Mouse (Mus musculus): Measurements from ENCODE around the gene Prkar1a. TPM values are rescaled to one million over a fixed set of nuclear protein-coding genes. Genes with fewer than 3 reads are reported as not detected.

Gene Prkar1a
- total RNA-seq (2015) (96.1 and 98.1 TPM in 2 replicates), total RNA-seq (2017) (62.7 and 77.9 TPM in 2 replicates)

DNA sequence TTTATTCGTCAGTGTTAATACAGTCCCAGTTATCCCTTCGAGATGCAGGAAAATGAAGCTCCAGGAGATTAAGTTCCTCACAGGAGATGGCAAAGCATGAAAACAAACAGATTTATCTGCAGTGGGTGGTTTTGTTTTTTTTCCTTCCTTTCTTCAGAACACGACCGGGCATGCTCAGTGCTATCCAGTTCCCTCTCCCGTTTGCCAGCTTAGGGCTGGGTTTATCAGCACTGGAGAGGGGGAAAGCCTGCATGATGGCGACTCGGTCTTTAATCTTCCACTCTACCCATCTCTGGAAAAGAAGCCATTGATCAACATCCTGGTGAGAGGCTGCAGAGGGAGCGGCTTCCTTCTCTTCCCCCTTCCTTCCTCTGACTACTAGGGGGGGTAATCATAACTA lies at the start of gene Prkar1a:
Prkar1a (plus strand) TSS at position 200 of the 400 bp plus-strand sequence.
- 0 out of 2 replicates have a peak, but pooled peaks have one; percentile 5 for ATAC-seq (ENCODE audit: poor library complexity, severe bottlenecking)

DNA sequence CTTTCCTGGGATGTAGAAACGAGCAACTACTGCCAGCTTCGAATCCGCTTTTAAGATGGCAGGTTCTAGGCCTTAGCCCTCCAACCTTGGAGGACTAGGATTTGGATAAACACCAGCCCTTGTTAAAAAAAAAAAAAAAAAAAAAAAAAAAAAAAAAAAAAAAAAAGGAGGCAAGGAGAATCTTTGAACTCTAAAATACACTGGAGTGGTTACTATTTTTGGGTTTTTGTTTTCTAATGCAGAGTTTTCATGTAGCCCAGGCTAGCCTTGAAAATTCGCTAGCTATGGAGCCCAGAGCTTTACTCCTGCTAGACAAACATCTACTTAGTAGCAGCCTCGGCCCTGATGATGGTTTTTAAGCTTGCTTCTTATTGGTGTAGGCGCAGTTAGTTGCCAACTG lies 41.6 kb upstream of the Prkar1a start:
- ATAC-seq (ENCODE audit: poor library complexity, severe bottlenecking) = no peak

DNA sequence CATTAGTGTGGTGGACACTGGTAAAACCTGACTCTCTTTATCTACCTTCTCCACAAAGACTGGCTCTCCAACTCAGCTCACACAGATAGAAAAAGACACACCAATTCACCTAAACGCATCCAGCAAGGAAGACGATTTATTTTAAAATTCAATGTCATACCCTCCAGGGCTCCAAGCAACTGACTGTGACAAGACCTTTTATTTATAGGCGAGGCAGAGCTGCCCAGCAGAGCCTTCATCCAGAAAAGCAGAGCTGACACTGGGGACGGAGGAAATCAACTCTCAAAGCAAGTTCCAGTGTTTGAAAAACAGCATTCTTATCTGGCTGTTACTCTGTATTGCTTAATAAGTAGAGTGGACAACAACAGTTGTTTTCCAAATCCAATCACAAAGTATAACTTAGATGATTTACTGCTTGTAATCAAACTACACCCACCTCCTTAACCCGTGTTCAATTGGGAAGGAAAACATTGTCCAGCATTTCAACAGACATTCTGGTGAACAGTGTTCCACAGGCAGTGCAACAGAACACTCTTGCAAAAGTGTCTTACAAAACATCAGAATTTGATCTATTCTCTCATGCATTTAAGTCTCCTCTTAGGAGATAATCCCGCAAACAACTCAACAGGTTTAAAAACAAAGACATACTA lies 40.1 kb upstream of the Prkar1a start:
- no peak for ATAC-seq (ENCODE audit: poor library complexity, severe bottlenecking)

DNA sequence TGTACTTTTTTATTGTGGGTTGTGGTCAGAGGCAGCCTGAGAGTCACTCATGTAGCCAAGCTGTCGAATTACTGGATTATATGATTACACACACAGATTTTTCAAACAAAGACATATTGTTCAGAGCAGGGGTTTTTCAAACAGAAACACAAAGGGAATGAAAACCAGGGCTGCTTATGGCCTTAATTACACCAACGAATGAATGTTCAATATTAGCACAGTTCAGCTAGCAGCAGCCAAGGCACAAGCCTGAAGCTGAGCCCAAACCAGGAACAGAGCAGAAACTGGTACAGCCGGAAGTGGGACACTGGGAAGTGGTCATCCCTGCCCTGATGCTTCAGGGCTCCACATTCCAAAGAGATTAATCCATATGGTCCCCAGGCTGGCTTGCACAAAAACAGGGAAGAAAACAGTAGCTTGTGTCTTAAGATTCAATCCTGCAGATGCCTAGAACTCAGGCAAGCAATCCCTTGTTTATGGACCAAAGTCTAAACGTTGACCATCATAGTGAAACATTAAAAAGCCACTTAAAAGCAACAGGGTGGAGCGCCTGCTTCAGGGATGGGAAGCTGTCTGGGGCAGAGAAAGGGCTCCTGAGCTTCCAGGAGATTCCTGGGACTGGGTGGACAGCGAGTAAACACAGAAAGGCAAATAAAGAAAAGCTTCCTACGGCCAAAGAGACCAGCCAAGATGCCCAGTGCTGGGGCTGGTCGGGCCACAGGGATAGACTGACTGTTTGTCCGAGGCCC lies 39.0 kb upstream of the Prkar1a start:
- no peak for ATAC-seq (ENCODE audit: poor library complexity, severe bottlenecking)

DNA sequence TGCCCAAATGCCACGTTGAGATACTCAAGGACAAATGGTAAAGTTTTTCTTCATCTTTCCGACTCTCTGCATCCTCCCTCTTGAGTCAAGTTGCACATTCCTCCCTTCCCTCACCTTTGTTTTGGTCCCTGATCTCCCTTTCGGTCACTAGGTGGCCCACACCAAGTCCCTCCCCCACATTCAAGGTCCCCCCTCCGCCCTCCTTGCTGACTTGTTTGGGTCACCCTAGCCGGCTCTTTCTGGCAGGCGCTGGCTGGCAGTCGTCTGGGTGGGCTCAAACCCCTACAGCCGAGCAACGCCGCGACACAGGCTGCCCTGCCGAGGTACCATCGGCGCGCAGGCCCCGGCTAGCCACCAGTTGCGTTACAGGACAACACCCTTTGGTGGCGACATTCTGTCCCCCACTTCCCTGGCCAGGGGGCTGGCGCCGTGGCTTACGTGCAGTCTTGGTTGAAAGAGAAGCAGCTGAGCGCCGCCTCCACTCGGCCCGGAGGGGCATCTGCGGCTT lies 38.4 kb upstream of the Prkar1a start:
- ATAC-seq (ENCODE audit: poor library complexity, severe bottlenecking) = peak; percentile 32

DNA sequence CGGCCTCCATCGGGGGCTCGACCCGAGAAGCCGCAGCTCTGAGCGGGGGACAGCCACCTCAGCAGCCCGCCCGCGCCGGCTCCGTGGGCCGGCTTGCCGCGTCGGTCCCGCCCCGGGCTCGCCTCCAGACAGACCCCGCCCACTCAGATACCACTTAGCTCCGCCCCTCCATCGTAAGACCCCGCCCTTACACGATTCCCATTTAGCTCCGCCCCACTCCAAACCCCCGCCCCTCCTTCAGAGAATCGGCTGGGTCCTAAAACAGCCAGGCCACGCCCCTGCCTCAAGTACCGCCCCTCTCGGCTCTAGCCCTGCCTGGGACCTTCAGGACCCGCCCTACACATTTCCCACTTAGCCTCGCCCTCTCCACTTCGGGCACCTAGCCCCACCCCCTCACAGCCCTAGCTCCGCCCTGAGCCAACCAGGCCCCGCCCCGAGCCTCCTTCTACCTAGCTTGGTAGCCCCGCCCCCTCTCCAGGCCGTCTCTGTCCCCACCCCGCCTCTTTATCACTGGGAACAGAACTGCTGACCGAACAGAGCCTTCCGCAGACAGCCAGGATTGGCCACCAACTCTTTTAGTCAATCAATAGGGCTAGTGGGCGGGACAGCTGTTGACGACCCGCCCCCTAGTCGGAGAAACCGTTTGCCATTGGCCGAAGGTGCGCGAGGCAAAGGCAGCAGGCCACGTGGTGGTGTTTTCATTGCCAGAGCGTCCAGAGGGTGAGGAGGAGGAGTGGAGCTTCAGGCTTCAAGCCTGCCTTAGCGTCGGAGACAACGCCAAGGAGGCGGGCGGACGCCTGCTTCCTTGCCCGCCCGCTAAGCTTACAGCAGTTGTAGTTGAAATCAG lies 37.7 kb upstream of the Prkar1a start, which contains the start of gene Wipi1:
Wipi1 (minus strand) TSS at position 665 of the 847 bp plus-strand sequence.
- ATAC-seq (ENCODE audit: poor library complexity, severe bottlenecking) = peak; percentile 73

DNA sequence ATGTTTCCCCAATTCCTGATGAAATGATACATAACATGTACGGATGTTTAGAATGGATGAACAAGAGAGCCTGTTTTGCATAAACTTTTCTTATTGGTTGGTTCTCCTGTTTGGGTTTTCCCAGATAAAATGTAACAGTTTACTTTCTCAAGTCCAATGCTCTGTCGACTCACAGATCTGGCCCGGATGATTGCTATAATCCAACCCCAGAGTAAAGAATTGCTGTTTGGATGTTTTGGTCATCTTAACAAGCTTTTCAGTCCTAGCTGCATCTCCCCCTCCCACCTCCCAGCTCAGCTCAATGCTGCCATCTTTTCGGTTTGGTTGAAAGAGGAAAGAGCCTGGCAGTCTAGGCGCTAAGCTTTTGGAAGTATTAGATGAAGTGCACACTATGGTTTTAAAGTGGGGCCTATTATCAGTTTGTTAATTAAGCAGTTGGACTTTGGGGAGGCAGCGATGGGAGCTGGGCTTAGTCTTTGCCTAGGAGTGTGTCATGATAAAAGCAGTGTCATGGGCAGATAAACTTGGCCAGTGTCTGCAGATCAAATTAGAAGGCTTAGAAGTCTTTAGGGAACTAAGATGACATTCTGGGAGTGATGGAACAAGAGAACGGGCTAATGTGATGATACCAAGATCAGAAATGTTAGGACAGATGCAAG lies 36.2 kb upstream of the Prkar1a start:
- no peak for ATAC-seq (ENCODE audit: poor library complexity, severe bottlenecking)

DNA sequence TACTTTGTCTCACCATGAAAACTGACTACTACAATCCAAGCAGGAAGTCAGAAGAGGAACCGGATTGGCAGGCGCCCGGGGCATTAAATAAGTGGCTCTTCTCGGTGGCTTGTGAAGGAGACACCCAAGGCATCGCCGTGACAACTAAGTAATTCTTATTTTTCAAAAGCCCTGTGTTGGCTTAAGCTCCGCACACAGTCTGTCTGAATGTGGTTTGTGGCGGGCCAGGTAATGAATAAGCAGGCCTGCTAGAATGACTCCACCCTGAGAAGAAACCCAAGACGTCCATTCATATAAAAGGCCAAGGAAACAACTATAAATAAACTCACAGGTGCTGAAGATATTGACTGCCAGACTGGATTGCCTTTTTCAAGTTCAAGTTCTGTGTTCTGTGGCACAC lies 33.9 kb upstream of the Prkar1a start:
- no peak for ATAC-seq (ENCODE audit: poor library complexity, severe bottlenecking)

DNA sequence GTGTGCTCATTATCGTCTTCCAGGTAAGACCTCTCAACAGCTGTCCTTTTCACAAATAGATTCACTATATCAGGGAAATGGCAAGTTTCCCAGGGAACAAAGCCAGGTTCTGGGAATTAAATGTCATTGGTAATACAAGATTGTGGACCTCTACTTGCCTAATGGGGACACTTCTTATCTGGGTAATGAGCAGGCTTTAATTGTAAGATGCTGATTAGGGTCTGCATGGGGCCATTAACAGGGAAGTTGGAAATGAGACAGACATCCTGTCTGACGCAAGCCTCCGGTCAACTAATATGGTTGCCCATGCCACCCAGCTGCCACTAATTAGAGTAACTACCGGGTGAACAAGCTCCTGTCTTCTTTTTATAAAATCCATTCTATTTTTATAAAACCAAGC lies 32.9 kb upstream of the Prkar1a start:
- no peak for ATAC-seq (ENCODE audit: poor library complexity, severe bottlenecking)

DNA sequence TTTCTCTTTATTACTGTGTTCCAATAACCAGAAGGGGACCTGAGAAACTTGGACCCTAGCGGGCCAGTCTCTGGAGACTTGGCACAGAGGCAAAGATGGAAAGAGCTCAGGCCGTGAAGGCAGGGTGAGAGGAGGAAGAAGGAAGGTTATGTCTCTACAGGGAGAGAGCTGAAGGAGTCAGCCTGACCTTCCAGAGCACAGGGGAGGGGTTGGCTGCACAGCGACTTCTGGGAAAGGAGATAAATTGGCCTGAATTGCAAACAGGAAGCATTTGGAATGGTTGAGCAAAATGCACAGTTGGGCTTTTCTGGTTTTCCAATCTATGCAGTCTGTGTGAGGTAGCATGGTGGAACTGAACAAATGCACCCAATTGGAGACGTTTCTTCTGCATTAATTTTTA lies 32.4 kb upstream of the Prkar1a start:
- no peak for ATAC-seq (ENCODE audit: poor library complexity, severe bottlenecking)

DNA sequence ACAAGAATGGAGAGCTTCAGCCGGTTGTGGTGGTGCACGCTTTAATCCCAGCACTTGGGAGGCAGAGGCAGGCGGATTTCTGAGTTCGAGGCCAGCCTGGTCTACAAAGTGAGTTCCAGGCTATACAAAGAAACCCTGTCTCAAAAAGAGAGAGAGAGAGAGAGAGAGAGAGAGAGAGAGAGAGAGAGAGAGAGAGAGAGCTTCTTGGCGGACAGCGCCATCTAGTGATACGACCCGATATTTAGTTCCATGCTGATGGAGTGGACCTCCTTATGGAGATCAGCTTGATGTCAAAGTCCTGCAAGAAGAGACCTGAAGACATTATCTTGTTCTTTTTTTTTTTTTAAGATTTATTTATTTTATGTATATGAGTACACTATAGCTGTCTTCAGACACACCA lies 30.1 kb upstream of the Prkar1a start:
- ATAC-seq (ENCODE audit: poor library complexity, severe bottlenecking) = peak; percentile 37; the same call in 1 of the 2 replicates

DNA sequence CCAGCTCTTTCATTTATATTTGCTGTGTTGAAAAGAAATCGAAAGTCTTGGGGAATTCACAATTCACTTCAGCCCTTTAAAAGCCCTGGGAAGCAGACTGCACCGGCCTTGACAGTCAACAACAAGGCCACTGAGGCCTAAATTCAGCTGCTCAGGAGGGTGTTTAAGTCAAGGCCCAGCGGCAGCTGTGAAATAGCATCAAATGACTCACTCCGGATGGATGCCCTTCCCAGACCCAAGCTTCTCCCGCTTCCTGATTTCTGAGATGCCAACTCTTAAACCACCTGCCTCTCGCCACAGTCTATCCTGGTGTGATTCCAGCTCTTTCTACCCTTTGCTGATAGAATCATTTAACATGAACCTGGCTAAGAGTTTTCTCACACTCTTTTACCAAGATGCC lies 28.8 kb upstream of the Prkar1a start:
- ATAC-seq (ENCODE audit: poor library complexity, severe bottlenecking) = no peak

DNA sequence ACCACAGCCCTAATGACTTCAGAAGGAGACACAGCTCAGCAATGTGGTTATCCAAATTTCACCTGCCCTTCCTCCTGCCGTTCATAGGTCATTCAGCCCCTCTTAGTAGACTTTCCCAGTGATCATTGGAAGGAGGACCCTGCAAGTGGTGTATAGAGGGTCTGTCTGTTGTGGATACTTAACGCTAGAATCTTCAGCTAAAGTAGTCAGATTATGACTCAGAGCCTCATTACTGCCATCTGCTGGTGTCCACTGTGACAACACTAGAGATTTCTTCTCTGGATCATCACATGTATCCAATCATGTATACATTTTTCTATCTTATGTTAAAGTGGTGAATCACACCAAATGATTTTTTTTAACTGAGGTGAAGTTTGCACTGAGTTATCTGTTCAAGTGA lies 28.0 kb upstream of the Prkar1a start:
- ATAC-seq (ENCODE audit: poor library complexity, severe bottlenecking) = peak; percentile 82

DNA sequence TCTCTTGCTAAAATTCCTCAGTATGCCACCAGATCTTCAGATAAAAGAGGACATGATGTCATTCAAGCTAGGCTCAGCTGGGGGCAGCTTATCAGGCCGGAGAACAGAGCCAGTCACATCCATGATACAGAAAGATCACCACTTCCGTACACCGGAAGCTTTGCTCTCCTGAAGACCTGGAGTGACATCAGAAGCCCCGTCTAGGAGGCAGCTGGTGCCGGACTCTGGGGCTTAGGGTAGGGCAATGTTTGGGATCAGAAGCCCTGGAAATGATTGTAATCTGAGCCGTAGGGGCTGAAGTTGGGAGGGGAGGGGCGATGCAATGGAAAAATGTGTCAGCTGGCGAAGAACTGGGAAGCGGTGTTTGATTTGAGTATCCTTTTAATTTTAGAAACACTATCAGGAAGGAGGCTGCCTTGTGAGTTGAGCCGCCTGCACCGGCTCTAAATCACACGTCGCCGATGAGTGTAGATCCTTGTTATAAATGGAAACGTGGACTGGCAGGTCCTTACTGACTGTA lies 26.6 kb upstream of the Prkar1a start:
- no peak for ATAC-seq (ENCODE audit: poor library complexity, severe bottlenecking)

DNA sequence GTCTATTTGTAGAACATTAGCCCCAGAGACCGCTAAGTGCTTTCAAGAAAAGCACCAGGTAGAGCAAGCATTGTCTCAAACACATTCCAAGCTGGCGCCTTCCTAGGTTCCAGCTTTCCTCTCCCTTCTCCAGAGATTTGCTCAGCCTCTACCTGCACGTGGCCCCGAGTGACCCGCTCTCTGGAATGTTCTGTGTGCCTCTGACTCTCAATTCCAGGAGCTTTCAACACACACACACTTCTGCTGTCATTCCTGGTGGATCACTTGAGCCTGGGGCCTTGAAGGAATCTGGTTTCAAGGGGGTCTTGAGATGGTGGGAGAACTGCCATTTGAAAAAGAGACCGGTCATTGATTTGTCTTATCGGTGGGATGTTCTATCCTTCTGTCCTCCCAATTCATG lies 26.0 kb upstream of the Prkar1a start:
- ATAC-seq (ENCODE audit: poor library complexity, severe bottlenecking) = no peak

DNA sequence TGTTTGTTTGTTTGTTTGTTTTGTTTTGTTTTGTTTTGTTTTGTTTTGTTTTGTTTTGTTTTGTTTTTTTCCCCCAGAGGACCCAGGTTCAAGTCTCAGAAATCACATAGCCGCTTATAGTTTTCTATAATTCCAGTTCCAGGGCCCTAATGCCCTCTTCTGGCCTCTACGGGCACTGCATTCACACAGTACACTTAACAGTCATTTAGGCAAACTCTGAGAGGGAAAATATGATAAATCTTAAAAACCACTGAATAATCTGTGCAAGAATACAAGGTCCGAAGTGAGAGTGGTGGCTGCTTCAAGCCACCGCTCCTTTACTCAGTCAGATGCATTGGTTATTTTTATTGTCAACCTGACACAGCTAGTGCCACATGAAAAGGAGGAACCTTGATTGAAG lies 21.6 kb upstream of the Prkar1a start:
- ATAC-seq (ENCODE audit: poor library complexity, severe bottlenecking) = peak; percentile 71

DNA sequence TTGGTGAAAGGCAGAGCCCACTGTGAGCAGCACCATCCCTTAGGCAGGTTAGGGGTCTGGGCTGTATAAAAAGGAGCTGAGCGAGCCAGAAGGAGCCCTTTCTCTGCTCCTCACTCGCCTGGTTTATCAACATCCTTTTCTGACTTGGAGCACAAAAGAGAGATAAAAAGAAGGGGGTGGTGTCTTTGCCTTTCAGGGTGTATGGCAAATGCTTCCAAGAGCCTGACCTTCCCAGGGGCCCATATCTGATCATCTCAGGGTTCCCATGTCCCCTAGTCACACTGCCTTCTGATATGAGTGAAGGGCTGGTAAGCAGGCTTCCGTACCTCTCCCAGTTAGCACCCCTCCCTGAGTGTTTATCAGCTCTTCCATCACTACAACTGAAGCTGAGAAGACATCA lies 21.1 kb upstream of the Prkar1a start:
- no peak for ATAC-seq (ENCODE audit: poor library complexity, severe bottlenecking)

DNA sequence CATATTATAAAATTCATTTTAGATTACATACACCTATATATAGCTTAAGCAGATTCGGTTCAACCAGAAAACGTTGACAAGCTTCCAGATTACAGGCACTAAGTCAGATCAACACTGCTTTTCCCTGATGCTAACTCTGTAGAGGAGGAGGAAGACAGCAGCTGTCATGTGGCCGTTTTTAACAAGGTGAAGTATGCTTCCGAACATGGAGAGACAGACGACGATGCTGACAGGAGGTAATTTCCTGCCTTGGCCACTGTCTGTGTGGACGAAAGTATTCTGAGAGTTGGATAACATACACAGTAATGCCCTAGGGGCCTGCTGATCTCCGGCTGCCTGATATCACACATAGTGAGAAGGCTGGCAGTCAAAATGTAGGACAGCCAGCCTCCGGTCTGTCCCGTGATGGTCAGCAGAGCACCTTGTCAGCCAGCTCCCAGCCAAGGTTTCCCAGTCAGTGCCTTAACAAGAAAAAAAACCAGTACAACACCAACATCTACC lies 20.1 kb upstream of the Prkar1a start:
- no peak for ATAC-seq (ENCODE audit: poor library complexity, severe bottlenecking)

DNA sequence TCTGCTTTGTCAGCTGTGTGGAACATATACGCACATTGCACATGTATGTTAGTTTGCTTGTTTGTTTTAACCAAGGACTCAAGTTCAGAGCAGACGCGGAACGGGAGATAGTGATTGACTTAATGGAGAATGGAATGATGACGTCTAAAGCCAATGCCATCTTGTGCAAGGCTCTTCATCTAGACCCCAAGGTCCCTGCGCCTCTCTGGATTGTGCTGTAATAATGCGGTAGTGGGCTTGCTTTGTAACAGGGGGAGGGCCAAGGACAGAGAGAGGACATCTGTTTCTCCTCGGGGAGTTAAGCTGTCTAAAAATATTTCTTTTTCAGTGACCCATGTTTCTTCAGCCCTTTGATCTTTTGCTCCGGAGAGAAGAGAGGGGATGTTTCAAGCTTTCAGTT lies 14.3 kb upstream of the Prkar1a start:
- ATAC-seq (ENCODE audit: poor library complexity, severe bottlenecking) = no peak

DNA sequence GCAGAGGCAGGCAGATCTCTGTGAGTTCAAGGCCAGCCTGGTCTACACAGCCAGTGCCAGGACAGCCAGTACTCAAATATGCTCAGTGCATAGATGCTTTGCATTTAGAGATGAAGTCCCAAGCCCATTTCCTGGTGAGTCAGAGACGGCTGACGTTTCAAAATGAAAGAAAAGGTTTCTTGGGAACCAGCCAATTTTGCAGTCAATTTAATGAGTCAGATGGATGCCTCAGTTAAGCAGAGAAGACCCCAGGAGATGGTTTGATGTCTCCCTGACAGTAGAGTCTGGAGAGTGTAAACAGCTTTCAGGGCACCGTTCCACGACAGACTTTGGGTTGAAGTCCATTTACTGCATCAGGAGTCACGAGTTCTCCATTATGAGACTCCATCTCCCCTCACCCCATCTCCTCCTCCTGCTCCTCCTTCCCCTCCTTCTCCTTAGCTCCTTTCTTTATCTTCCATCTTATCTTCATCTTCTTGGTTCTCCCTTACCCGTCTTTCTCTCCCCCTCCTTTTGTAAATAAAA lies 13.3 kb upstream of the Prkar1a start:
- no peak for ATAC-seq (ENCODE audit: poor library complexity, severe bottlenecking)

Measured in megakaryocyte, adult 5-6 weeks (primary cell).